Mouse (Mus musculus) left cerebral cortex, postnatal 36 days (tissue): ENCODE measurements around the gene Actn1. TPM values are rescaled to one million over a fixed set of nuclear protein-coding genes. Genes with fewer than 3 reads are reported as not detected.

Experiments
- DNase-seq, 2 experiments: peaks; one replicate each; pipeline ENCODE4 v3.0.0; 2021 to 2022; ENCODE audit warnings: low spot score in 2 of 2, mixed read lengths in 1 of 2
- intact Hi-C: fragments of 180-260 bp; cut with DNase I; formaldehyde crosslinking; loops from one replicate; pipeline ENCODE4 v1.15.1; 2025
- total RNA-seq, 2 experiments: library from RNA; stranded (reverse); gene quantifications; 2 replicates each; pipeline ENCODE4 v1.2.3; 2021

The Actn1 gene
- total RNA-seq, 2 experiments from 2014 or later, result 106 to 146 TPM

DNA sequence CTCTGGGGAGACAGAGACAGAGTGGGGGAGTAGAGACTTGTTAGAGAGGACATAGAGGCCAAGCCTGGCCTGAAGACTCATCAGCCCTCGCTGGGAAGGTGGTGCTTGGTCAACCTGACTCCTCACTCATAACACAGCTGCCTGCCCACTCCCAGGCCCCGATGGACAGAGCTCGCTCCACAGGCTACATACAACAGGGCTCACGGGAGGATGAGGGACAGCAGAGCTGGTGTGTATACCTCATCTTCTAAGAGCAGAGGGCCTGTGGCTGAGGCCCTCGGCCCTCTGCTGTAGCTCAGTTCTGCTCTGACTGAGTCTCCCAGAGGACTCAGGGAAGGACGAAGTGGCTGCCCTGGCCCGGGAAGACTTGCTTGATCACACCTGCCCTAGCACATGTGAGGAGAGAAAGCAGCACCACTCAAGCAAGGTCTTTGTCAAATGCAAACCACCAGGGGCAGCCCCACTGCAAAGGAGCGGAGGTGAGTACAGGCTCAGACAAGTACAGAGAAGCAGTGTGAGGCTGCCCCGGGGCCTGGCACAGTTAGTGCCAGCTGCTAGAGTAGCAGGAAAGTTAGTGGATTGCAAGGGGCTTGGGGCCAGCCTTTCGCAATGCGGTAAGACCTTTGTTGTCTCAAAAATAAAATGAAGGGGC lies 112.5 kb downstream of the Actn1 start:
- DNase-seq, result no peak
- intact Hi-C loops, result loop anchor here (2.0 kb wide), 1 partner anchor 789 kb away; no protein-coding TSS in a partner anchor

DNA sequence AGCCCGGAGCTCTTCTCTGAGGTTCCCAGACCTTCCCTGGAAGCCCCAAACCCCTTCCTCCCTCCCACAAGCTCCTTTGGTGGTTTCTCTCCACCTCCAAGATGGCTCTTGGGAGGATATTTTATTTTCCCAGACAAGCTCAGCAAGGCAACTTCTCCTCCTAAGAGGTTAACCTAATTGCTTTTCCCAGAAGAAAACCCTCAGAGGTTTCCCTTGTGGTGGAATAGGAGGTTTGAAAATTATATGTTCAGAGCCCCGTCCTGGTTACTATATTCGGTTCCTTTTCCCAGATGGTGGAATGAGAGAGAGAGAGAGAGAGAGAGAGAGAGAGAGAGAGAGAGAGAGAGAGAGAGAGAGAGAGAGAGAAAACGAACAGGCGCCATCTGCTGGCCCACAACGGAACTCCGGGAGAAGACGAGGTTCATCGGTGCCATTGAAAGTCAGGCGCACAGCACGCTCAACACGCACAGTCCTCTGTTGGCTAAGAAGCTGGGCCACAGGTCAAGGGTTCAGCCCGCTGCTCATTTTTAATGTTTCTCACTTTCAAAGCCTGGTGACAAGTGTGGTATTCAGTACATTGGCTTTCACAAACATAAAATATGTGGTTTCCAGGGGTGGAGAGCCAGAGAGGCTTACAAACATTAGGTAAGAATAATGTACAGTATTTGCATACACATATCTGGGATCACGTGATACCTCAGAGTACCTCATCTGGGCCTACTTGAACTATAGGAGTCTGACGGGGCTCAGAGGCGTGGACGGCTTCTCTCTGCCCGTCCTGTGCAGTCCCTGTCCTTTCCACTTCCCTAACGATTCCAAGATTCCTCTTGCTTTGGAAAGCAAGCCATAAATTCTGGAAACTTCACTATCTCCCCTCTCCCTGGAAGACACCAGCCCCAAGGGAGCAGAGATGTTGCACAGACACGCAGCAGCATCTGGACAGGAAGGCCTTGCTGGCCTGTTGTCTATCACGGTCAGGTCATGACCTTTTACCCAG lies 113.6 kb downstream of the Actn1 start:
- intact Hi-C loops, result loop anchor here (2.0 kb wide), 1 partner anchor 788 kb away; no protein-coding TSS in a partner anchor
- peak; percentile 55 to 59 for DNase-seq

DNA sequence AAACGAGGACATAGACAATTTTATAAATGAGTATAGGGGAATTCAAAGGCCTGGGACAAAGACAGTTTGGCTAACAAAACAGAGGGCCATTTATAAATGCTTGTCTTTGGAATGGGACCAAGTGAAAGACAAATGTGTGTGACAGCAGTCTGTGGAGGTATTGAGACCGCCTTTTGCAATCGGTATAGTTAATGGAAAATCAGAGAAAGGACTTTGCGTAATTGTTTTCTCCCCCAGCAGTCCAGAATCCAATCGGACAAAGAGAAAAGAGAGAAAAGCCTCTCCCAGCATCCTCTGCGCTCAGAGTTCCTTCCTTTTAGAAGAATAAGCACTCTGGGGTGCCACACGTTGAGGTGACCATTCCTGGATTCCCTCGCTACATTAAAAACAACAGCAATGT lies 114.8 kb downstream of the Actn1 start:
- no peak for DNase-seq
- intact Hi-C loops, result no loop called here

DNA sequence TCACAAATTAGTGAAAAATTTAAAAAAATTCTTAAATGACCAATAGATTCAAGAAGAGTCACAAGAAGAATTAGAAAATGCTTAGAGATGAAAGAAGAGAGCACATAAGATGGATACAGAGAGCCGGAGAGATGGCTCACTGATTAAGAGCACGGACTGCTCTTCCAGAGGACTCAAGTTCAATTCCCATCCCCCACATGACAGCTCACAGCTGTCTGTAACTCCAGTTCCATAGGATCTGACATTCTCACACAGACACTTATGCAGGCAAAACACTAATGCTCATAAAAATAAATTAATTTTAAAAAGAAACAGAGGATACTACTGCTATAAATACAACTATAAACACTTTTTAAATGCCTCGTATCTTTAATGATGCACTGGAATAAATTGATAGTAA lies 115.3 kb downstream of the Actn1 start:
- DNase-seq, result no peak
- intact Hi-C loops, result no loop called here

DNA sequence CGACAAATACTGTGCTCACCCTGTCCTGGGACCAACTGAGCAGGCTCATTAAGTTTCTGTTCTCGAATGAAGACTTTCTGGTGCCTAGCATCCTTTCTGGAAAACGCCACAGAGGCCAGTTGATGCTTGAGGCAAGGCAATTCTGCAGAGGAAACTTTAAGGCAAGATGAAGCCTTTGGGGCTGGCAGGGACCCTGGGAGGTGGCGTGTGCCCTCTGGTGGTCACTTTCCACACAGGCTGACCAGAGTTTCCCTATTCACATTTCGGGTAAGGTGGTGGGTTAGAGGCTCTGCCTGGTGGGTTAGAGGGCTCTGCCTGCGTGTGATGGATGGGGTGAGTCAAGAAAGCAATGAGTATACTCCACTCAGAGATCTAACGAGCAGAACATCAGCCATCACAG lies 118.7 kb downstream of the Actn1 start:
- no peak for DNase-seq
- intact Hi-C loops, result no loop called here

DNA sequence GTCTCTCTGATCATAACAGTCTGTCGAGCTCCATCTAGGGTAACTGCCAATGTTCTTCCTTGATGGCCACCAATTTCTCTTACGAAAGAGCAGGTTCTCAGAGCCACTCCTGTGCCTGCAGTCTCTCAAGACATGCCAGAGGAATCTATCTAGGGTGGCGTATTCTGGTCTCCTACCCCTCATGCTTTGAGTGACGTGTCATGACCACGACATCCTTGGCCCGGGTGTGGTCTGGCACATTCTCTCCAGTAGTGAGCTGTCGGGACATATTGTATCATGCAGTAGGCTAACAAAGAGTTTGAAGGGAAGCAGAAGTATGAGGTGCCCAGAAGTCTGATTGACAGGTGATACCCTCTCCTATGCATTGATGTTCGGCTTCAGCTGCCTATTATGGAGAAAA lies 119.2 kb downstream of the Actn1 start:
- intact Hi-C loops, result no loop called here
- no peak for DNase-seq

DNA sequence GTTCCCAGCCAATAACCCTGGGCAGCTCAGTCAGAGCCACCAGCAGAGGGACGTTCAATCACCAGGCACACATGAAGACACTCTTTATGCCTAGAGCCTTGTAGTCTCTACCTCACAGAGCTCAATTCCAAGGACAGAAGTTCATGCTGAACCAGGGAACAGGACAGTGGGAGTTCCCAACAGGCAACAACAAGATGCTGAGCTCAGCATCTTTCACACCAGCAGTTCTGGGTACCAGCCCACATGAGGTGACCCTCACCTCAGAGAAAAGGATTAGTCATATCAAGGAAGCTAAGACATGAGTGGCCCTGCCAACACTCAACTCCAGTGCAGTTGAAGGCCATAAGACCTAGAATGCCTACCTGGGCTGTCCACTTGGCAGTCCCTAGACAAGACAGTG lies 122.4 kb downstream of the Actn1 start:
- intact Hi-C loops, result loop anchor here (10.0 kb wide), 1 partner anchor 613 kb away; no protein-coding TSS in a partner anchor
- no peak for DNase-seq

DNA sequence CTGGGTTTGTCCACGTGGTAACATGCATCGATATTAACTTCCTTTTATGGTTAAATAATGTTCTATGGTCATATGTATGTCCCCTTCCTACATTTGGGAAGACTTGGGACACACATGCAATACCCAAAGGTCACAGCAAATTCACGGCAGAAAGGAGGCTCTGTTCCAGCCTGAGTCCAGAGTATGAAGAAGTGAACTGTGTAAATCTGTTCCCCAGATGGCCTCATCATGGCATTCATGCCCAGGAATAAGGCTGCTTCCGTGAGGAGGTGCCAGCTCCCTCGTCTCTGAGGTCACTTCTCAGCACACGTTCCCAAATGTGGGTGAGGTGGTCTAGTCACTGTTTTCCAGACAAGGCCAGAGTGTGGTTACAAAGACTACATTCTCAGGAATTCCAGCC lies 122.9 kb downstream of the Actn1 start:
- intact Hi-C loops, result loop anchor here (10.0 kb wide), 1 partner anchor 612 kb away; no protein-coding TSS in a partner anchor

DNA sequence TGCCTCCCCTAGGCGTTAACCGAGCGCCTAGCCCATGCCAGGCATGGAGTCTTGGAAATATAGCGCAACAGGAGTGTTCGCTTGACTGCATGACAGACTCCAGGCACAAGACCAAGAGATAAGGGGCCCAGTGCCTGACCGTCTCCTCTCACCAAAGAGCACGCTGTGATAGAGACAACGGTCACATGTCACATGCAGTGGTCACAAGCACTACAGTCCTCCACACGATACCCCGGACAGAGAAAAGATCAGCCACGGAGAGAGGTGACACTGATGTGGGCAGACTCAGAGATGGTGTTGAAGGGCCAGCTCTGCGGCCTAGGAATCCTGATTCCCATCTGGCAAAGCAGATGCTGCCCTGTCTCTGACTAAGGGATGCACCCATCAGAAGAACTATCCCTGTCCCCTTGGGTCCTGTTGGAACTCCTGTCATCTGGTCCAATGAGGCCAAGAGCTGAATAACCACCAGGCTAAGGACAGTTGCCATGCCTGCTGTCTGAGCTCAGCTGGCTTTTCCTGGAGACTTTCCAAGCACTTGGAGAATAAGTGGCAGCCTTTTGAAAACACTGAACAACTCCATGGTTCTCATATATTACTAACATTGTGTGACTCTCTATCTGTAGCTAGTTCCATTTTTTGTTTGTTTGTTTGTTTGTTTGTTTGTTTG lies 123.8 kb downstream of the Actn1 start:
- DNase-seq, result no peak
- intact Hi-C loops, result loop anchor here (10.0 kb wide), 1 partner anchor 612 kb away; no protein-coding TSS in a partner anchor

More for the DNA sequence above, 122.9 kb downstream of the Actn1 start:
- DNase-seq, result no peak

DNA sequence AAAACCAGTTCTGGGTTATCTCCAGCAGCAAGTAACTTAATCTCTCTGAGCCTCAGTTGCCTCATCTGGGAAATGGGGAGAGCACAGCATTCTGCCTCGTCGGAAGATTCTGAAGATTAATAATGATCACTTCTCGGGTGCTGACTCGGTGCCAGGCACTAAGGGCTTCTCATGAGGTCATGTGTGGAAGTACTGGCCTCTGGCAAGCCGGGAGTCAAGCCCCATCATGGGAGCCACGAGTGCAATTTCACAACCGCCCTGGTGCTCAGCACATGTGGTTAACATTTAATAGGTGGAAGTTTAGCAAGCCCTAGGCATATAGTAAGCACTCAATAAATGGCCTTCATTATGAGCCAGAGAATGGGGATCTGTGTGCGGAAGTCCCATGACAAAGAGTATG lies 125.0 kb downstream of the Actn1 start:
- DNase-seq, result no peak
- intact Hi-C loops, result loop anchor here (10.0 kb wide), 1 partner anchor 610 kb away; no protein-coding TSS in a partner anchor

DNA sequence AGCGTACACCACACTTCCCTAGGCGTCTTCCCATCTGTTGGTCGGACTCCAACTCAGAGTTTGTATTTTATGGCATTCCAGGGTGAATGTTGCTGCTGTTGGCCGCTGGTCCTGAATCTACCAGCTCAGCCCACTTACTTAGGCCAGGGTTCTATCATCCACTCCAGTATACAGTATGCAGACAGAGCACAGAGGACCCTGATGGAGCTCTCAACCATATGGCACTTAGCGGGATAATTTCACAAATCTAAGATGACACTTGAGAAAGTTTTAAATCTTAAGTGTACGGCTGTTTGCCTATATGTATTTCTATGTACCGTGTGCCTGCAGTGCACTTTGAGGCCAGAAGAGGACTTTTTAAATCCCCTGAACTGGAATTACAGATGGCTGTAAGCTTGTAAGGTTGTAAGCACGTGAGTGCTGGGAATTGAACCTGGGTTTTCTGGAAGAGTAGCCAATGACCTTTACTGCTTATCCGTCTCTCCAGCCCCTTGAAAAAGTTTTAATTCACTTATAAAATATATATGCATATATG lies 127.1 kb downstream of the Actn1 start:
- DNase-seq, result no peak
- intact Hi-C loops, result loop anchor here (2.0 to 10.0 kb wide), 2 partner anchors 520 to 608 kb away; no protein-coding TSS in a partner anchor

DNA sequence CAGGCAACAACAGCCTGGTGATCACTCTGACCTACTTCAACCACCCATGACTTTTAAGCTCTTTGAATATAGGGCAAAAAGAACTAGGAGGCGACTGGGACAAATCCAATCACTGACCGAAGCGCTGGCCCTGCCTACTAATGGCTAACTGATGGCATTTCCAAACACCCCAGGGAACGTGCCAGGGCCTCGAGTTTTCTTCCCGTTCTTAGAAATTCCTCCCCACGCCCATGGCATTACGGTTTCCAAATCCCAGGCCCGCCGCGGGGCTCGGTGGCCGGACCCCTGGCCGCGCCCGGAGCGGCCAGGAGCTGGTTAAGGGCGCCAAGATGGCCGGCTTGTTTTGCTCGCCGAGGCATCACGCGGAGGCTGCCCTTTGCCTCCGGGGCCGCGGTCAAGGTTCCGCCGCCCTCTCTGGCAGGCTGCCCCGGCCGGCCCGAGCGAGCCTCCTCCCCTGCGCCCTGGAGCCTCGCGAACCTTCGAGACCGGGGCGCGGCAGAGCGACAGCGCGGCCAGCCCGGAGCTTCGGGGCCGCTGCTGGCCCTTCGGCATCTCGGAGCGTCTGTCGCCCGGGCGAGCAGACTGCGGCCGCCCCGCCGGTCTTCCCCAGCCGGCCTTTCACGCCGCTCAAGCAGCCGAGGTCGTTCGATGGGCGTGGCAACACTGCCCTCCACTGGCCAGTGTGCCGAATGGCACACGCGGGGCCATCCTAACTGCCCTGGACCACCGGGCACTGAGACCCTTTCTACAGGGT lies 127.7 kb downstream of the Actn1 start:
- peak; percentile 78 to 79 for DNase-seq
- intact Hi-C loops, result loop anchor here (2.0 to 10.0 kb wide), 2 partner anchors 520 to 608 kb away; no protein-coding TSS in a partner anchor

DNA sequence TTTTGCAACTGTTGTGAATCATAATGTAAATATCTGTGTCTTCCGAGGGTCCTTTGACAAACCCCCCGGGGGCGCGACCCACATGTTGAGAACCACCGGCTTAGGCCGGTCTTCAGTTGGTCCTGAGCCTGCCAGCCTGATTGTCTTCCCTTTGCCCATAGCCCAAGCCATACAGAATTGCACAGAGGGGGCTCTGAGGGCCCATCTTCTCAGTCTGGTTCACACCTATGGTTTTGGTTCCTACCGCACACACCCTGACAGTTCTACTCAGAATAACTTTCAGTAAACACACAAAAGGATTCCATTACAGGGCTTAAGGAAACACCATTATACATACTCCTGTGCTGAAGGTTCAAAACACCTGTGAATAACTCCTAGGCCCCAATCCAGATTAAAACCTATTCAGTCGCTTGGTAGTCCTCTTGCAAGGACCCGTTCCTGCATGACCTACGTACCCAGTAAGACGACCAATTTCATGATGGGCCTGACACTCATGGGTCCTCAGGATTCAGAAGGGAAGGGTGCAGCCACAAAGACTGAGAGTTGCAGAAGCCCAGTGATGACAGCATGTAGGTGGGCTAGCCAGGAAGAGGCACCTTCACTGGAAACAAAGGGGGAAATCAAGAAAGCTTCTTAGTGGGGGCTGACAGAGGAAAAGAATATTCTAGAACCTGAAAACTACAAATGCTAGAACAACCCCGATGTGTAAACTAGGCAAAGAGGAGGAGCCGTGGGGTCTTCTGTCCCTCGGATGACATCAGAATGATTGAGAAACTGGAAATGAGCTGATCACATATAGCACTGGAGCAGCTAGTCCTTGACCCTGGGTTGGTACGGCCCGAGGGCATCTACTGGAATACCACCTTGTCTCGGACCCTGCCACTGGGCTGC lies 128.6 kb downstream of the Actn1 start:
- intact Hi-C loops, result loop anchor here (2.0 to 10.0 kb wide), 2 partner anchors 519 to 607 kb away; no protein-coding TSS in a partner anchor
- no peak for DNase-seq

DNA sequence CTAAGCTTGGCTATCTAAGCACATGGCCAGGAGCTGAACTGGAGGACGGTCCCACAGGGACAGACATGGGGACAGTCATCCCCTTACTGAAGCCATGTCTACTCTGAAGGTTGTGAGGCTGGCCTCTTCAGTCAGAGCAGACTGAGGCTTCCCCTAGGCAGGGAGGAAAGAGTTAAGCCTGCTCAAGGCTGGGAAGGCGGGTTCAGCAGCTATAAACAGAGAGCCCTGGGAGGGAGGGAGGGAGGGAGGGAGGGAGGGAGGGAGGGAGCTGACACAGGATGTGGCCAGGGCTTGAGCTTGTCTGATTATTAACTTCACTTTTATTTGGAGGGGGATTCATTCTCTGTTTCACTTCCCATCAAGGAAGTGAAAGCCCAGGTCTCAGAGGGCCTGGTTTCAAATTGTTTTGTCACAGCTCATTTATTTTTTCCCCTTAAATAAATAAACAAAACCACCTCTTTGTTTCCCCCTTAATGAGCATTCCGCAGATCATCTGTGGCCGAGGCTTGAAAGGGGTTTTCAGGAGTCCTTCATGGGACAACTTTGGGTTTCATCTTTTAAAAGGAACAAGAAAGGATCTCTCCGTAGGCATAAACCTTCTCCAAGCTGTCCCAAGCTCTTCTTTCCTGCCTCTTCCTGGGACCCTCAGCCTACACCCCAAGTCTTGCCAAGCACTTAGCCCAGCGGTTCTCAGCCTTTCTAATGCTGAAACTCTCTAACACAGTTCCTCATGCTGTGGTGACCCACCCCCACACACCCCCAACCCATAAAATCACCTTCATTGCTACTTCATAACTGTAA lies 129.4 kb downstream of the Actn1 start:
- intact Hi-C loops, result loop anchor here (10.0 kb wide), 1 partner anchor 606 kb away; no protein-coding TSS in a partner anchor
- DNase-seq, result no peak

DNA sequence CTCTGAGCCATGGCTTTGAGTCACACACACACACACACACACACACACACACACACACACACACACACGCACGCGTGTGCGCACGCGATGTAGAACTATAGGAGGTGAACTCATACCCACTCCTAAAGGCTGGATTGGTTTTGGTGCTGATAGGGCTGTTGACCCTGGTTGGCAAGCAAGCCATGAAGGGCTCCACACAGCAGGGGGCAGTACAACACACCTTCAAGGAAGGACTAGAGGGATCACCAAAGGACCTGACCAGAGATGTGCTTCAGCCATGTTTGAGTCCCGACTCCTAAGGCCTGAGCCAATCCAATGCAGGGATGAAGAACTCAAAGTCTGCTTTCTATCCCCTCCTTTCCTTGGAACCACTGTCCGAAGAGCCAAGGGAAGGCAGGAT lies 130.6 kb downstream of the Actn1 start:
- intact Hi-C loops, result no loop called here

DNA sequence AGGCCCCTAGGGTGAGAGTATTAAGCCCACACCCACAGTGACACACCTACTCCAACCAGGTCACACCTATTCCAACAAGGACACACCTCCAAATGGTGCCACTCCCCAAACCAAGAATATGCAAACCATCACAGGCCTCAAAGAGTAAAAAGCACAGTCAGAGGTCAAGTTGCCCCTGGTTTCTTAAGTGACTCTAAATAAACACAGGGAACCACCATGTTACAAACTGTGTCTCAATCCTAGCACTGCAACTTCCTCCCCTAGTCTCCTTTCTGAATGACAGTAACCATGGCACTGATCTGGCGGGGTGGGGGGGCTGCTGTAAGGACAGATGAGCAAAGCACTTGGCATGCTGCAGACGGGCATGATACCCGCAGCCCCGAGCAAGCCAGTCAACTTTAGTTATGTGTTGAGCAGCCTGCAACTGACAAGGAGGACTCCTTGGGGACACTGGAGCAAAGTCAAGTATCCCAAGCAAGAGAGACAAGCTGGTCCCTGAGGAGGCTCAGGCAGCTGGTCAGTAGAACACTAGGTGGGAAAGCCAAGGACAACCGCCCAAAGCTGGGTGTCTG lies 132.9 kb downstream of the Actn1 start:
- DNase-seq, result no peak

More for the DNA sequence above, 130.6 kb downstream of the Actn1 start:
- no peak for DNase-seq

DNA sequence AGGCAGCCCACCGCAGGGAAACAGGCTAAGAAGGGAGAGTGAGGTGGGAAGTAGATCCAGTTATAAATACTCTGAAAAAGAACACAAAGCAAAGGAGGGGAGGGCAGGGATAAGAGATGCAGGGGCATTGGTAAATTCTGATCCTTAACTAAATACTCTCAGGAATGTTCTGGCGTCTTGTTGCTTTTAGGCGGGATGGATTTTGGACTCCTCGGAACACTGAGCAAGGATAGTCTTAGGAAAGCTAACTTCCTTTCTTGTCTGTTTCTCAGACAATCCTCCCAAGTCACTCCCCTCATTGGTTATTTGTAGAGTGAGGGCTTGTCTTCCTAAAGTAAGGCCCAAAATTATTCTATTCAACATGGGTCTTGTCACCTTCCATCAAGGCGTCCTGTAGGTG lies 134.9 kb downstream of the Actn1 start:
- intact Hi-C loops, result no loop called here
- no peak for DNase-seq

More for the DNA sequence above, 132.9 kb downstream of the Actn1 start:
- intact Hi-C loops, result no loop called here
